Mouse (Mus musculus) ES-E14 (cell line): ENCODE data around the gene Dhx40.

Source experiments
- CHD2 ChIP-seq: IDR thresholded peaks from 2 replicates; pipeline ENCODE4 v1.6.1; 2014; ENCODE audit warnings: mild to moderate bottlenecking, low read depth, low read length, inconsistent platforms
- HCFC1 ChIP-seq: IDR thresholded peaks from 2 replicates; pipeline ENCODE4 v1.6.1; 2012; ENCODE audit warnings: low read length, inconsistent platforms, borderline replicate concordance; ENCODE audit not compliant: insufficient read depth
- MAFK ChIP-seq: IDR thresholded peaks from 2 replicates; pipeline ENCODE4 v1.6.1; 2014; ENCODE audit warnings: mild to moderate bottlenecking, low read depth, low read length, inconsistent platforms; ENCODE audit not compliant: insufficient read depth
- ZNF384 ChIP-seq: IDR thresholded peaks from 2 replicates; pipeline ENCODE4 v1.6.1; 2012; ENCODE audit warnings: low read depth, low read length, inconsistent platforms

- TF ChIP-seq CHD2: no peak
- no peak for TF ChIP-seq MAFK
- TF ChIP-seq ZNF384: no peak
- TF ChIP-seq HCFC1: no peak
Measured at GRCm38 (mm10) chr11:86739470-86739869, 68.1 kb downstream of the Dhx40 start.
